Mouse (Mus musculus): ENCODE results near the gene Nol3.
A peak's percentile ranks its signal among the peaks of the same experiment; 100 is the strongest.
"Not testable (repeated sequence)": the region's sequence is repeated elsewhere in the genome, so short reads cannot be mapped to it uniquely, and the experiment has no call there.

The Nol3 gene

GRCm38 (mm10) chr8:105288958-105289732 lies 13.2 kb downstream of the Nol3 start:
- DNase-seq (ENCODE audit: low read depth, low spot score), result peak; percentile 98

- peak; percentile 90 for DNase-seq (ENCODE audit: low read depth, low spot score)
Observed at GRCm38 (mm10) chr8:105289805-105290460, 14.0 kb downstream of the Nol3 start, which contains the start of gene 4931428F04Rik. Gene 4931428F04Rik, minus strand, starts transcription at chr8:105289864.

GRCm38 (mm10) chr8:105290554-105291314 lies 14.8 kb downstream of the Nol3 start:
- DNase-seq (ENCODE audit: low read depth, low spot score), result peak; percentile 94

GRCm38 (mm10) chr8:105291364-105291763 lies 15.4 kb downstream of the Nol3 start:
- DNase-seq (ENCODE audit: low read depth, low spot score), result not testable (repeated sequence)

GRCm38 (mm10) chr8:105291802-105292201 lies 15.9 kb downstream of the Nol3 start:
- not testable (repeated sequence) for DNase-seq (ENCODE audit: low read depth, low spot score)

GRCm38 (mm10) chr8:105292471-105292870 lies 16.5 kb downstream of the Nol3 start:
- DNase-seq (ENCODE audit: low read depth, low spot score), result no peak

- DNase-seq (ENCODE audit: low read depth, low spot score), result peak; percentile 46
Observed at GRCm38 (mm10) chr8:105293405-105293804, 17.5 kb downstream of the Nol3 start.

- DNase-seq (ENCODE audit: low read depth, low spot score), result no peak
Observed at GRCm38 (mm10) chr8:105294776-105295175, 18.8 kb downstream of the Nol3 start.

GRCm38 (mm10) chr8:105295256-105295655 lies 19.3 kb downstream of the Nol3 start:
- no peak for DNase-seq (ENCODE audit: low read depth, low spot score)

- DNase-seq (ENCODE audit: low read depth, low spot score), result no peak
Observed at GRCm38 (mm10) chr8:105295895-105296573, 20.1 kb downstream of the Nol3 start, which contains the start of gene Exoc3l. Gene Exoc3l, minus strand, starts transcription at chr8:105296101.

GRCm38 (mm10) chr8:105297511-105298192 lies 21.7 kb downstream of the Nol3 start, which contains the start of gene E2f4:
Gene E2f4, plus strand, starts transcription at chr8:105297663.
- peak; percentile 94 for DNase-seq (ENCODE audit: low read depth, low spot score)

- no peak for DNase-seq (ENCODE audit: low read depth, low spot score)
Observed at GRCm38 (mm10) chr8:105298351-105299252, 22.7 kb downstream of the Nol3 start.

- no peak for DNase-seq (ENCODE audit: low read depth, low spot score)
Observed at GRCm38 (mm10) chr8:105299962-105300361, 24.0 kb downstream of the Nol3 start.

- DNase-seq (ENCODE audit: low read depth, low spot score), result no peak
Observed at GRCm38 (mm10) chr8:105303396-105303795, 27.5 kb downstream of the Nol3 start.

- DNase-seq (ENCODE audit: low read depth, low spot score), result no peak
Observed at GRCm38 (mm10) chr8:105303874-105304273, 27.9 kb downstream of the Nol3 start.

- DNase-seq (ENCODE audit: low read depth, low spot score), result no peak
Observed at GRCm38 (mm10) chr8:105304325-105305210, 28.6 kb downstream of the Nol3 start.

- DNase-seq (ENCODE audit: low read depth, low spot score), result peak; percentile 81
Observed at GRCm38 (mm10) chr8:105305211-105306145, 29.5 kb downstream of the Nol3 start, which contains the start of gene Elmo3. Gene Elmo3, plus strand, starts transcription at chr8:105305601.
